Mouse (Mus musculus) urinary bladder, postnatal 14 days (tissue): ENCODE measurements at regions not wholly inside any gene's neighbourhood (a gene's known extent, or its start where the extent isn't known, plus 50 kb on each side); places are given as distances from the start of the nearest gene placed in this dataset.

Experiments used
- DNase-seq: peaks from one replicate; pipeline ENCODE4 v3.0.0; 2021; ENCODE audit warnings: low spot score

DNA sequence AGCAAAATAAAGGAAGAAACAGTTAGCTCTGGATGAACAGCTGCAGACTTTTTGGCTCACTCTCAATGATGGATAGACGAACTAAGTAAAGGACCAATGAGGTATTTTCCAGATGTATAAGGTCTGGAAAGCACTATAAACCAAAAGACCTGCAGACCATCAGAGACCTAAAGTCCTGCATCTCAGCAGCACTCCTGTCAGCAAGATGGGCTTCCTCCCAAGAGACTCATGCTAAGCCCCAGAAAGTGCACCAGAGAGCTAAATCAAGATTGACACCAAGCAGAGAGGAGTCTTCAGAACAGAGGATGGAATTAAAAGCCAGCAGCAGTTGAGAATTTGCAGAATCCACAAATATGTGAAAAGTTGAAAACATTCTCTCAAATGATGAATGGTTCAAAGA, 425.2 kb upstream of the Kdm8 start:
- DNase-seq = no peak

DNA sequence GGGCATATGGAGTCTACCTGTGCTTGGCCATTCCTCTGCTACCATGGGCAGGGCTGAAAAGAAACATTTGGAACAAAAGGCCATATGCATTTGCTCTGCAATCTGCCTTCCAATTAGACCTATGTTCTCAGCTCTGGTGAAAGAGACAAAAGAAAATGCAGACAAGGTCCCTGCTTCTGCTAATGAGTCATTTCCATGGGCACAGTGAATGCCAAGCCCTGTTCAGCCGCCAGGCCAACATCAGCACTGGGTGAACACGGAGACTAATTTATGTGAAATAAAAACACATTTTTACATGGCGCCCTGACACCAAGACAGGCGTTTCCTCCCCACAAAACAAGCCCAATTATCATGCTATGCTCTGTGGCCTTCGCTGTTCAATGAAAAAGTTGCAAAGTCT, 419.5 kb upstream of the Kdm8 start:
- no peak for DNase-seq

DNA sequence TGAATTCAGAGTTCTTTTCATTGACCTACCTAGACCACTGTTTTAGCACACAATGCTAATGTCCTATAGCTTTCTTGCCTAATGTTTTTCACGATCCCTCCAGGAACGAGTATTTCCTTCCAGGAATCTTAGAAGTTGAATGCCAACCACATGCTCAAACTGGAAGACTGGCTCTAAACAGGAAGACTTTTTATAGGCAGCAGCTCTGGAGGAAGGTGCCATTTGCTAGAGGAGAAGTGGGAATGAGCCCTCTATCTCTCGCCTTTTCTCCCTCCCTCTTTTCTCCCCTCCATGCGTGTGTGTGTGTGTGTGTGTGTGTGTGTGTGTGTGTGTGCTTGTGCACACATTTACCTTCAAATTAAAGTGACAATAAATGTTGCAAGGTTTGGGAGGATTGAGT, 410.7 kb upstream of the Kdm8 start:
- DNase-seq = no peak

DNA sequence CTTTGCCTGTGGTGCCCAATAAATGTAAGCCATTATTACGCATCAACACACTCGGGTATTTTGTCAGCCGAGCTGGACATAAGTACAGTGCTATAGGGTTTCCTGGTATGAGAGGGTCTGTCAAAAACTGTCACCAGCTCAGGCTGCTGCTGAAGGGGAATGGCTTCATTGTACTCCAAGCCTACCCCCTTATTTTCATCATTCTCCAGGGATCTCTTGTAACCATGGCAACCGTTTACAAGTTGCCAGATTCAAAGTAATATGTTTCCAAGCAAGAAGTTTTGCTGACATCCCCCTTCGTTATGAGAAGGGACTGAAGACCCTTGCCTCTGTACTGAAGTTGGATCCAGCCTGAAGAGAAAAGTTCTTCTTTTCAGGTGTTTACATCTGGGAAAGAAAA, 410.3 kb upstream of the Kdm8 start:
- DNase-seq = no peak

DNA sequence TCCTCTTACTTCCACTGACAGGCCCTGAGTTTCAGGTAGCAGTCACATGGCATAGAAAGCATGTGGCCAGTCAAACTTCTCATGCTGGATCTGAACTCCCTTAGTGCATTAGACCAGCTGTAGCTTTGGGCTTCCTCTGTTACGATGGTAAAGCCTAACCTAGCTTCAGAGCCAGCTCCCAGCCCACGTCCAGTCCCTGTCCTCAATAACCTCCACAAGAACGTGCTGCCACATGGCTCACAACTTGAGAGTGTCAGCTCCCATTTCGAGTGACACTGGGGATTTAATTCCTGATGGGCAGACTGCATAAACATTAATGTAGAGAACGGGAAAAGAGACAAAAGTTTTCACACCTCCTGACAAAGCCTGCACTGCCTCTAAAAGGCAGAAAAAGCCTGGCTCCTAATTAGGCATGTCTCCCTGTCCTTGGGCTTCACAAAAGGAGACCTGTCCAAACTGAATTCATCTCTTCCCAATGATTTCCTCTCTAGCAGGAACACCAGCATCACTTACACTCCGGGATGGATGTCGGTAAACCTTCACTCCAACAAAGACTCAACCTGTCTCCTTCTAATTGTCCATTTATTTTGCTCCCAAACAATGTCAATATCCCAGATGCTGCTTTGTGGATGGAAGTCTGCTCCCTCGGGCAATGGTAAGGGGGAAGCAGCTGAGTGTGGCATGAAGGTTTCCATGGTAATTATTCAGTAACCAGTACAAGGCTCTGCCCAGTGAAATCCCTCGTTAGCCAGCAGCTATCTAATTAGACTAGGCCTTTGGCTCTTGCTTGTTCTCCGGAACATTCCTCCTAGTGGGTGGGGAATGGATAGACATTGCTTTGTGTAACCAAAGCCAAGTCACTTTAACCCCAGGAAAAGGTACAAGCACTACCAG, 408.1 kb upstream of the Kdm8 start:
- no peak for DNase-seq

DNA sequence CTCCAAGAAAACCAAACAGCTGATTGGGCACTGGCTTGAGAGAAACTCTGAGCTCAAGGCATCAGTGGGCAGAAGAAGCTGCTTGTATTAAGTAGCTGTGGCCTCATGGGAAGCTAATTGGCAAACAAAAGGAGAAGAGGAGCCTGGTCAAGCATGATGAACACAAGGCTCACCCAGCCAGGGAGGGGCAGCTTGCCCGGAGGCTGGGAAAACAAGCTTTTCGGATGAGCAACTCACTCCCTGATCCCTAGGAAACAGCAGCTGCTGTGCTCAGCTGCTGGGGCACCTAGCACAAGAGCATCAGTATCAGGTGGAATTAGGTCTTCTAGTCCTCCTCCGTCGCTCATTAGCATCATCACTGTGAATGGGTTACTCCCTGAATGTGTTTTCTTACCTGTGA, 405.6 kb upstream of the Kdm8 start:
- no peak for DNase-seq

DNA sequence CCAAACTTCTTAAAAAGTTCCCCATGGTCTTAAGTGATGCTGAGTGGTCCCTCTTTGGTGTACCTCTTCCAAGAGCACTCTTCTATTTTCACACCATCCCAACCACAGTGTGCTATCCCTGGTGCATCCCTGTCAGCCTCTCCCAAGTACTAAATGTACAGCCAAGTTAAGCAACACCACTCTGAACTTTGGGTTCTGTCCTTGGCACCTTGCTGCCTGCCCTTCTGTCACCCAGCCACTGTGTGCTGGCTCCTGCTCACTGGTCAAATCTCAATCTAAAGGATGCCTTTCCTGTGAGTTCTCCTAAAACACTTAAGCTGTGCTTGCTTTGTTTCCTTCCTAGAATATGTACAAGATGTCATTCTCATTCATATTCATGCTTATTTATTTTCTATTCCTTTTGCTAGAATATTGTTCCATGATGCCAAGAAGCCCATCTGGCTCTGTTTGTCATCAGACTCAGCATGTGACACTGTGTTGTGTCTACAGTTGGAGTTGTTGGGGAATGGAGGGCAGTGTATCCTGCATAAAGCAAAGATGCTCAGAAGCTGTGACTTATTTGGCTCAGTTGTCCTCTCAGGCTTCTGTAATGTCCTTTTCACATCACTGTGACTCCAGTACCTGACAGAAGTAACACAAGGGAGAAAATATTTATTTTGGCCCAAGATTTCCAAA, 388.4 kb upstream of the Kdm8 start:
- no peak for DNase-seq

DNA sequence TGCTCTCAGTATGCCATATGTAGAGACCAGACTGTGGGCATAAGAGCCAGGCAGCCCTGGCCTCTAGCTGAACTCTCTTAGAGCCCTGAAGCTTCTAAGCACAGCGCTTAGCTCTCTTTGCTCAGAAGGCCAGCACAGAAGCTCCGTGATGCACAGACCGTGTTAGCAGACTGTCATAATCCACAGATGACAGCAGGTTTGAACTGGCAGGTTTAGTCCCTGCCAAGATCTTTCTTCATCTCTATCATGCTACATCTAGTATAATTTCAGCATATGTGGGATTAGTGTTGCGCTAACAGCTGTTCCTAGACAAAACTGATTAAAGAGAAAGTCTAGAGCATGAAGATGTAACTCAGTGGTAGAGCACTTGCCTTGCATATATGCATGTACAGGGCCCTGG, 342.0 kb upstream of the Kdm8 start:
- DNase-seq = no peak

DNA sequence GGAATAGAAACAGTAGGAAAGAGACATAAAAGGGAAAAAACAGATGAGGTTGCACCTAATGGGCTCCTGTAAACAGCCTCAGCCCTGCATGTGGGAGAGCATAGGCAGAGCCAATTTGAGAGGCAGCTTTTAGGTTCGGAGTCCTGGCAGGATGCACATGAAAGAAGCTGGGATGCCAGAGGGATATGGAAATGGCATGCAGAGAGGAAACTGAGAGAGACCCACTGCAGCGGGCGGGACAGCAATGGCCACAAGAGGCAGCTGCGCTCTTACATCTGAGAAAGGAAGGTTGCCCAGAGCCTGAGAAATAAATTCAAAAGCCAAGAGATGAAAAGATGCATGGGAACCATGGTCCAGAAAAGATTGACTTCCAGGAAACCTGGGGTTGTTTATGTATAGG, 340.5 kb upstream of the Kdm8 start:
- no peak for DNase-seq

DNA sequence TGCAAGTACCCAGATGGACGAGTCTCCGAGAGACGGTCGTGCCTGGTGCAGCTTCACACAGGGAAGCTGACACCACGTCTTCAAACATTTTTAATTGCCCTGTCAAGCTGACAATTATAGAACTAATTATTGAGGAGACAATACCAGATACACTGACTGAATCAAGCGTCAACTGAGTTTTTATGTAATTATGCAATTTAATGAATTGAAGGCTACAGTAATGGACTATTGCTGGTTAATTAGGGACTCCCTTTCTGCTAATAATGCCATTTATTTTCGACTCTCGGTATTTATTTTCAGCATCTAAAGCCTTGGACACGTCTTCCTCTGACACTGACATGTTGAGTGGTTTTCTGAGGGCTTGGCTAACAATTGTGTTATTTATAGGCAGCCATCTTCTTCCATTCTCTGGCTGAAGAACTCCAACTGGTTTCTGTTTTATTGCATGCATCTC, 331.6 kb upstream of the Kdm8 start:
- DNase-seq = no peak

DNA sequence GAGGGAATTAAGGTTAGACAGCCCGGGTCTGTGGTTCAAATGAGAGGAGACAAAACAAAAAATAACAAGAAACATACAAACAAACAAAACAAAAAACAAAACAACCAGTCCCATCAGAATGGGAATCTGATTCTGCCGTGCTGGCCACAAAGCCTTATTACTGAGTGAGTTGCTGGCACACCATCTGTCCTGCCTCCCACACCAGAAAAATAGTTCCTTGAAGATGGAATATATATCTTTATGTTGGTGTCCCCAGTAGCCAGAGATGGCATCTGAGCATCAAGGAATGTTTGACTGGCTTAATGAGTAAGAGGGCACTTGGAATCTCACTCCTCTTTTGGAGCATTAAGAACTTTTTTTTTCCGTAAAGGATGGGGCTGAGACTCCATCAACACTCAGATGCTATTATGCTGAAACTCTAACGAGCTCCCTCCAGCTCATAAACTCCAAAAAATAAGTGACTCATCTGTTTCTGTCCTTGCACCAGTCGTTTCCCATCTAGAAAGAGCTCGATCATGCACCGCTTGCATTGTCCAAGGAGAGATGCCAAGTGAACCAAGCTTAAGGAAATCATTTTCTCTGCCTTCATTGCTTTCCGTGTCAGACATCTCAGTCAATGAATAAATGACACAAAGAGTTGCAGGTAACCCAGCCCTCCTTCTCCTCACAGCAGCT, 329.0 kb upstream of the Kdm8 start:
- DNase-seq = no peak

DNA sequence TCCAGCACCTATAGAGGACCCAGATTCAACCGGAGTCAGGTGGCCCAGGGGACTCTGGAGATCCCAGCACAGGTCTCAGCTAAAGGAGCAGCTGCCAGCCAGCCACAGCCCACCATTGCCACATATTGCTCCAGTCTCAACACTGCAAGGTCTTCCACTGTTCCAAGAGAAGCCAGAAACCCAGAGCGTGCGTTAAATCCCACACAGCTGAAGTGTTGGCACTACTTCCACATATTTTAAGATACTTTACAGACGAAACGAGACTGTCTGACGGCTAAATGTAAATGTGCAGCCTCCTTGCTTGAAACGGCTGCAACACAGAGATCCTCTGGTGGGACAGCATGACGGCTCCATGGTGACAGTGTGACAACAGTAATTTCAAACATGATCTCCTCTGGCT, 327.3 kb upstream of the Kdm8 start:
- no peak for DNase-seq

DNA sequence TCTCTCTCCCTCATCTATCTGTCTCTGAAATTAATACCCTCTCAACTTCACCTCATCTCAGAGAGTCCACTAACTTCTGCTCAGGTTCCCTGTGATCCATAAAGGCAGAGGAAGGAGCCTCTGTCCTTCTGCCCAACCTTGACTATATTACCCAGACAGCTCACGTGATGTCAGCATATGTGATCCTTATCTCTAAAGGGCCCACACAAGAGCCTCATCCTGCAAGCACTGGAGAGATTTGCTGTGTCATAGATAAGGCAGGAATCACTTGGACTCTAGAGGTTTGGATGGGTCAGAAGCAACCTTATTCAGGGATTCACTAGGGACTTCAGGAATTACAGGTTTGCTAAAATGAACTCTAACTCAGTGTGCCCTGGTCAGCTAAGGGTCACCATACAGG, 315.3 kb upstream of the Kdm8 start:
- DNase-seq = no peak

DNA sequence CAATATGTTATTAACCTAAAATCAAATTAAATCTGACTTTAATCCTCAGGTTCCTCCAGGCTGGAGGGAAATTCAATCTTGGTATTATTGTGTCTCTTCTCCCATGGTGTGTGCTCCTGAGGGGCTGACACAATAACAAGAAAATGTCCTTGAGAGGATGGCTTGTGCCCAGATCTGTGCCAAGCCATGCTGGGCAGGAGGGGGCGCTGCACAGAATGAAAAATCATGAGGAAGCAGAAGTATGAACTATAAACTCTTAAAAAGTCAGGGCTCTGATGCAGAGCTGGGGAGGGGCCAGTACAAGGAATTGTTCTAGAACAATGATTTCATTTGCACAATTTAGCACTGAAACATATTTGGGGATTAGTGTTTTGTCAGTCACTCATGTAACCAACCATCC, 312.5 kb upstream of the Kdm8 start:
- DNase-seq = no peak

DNA sequence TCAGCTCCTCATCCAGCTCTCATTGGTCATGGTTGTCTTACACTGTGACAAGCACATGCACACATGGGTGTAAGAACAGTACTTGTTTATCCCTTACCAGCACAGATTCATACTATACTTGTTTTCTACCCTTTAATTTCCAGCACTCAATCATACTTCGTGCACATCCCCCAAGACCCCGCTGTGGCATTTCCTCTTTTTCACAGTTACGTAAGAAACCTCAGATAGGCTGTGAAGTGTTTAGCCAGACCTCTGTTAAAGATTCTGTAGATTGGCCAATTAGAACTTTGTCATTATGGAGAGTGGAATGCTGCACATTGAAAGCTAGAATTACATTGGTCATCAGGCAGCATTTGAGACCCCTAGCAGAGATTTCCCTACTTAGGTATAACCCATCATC, 305.9 kb upstream of the Kdm8 start:
- DNase-seq = no peak

DNA sequence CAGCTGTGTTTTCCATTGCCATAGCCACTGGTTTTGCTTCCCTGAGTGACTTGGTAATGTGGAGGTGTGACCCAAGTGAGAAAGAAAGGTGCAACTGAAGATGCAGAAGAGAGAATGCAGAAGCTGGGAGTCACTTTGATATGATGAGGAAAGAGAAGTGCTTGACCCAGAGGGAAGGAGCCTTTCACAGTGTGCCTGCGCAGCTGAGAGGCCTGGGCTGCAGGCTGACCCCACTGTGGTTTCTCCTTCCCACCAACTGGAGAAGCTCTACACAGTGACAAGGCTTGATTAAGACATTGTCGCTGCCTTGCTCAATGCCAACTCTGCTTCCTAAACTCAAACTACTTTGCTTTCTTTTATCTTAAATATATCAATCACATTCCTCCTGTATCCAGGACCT, 305.3 kb upstream of the Kdm8 start:
- DNase-seq = no peak

DNA sequence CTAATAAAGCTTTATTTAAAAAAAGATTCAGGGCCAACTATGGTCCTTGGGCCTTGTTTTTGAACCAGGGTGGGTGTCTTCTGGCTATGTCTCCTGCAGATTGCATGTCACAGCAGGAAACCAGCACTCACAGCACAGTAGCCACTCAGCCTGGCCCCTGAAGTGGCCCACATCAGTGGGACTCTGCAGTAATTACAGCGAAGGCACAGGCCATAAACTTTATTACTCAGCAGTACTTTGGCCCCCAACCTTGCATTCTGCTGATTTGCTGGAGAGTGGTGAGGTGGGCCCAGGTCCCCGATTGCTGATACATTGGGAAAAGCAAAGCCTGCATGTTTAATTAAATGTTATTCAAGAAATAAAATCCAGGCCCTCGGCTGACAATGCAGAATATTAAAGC, 303.6 kb upstream of the Kdm8 start:
- no peak for DNase-seq

DNA sequence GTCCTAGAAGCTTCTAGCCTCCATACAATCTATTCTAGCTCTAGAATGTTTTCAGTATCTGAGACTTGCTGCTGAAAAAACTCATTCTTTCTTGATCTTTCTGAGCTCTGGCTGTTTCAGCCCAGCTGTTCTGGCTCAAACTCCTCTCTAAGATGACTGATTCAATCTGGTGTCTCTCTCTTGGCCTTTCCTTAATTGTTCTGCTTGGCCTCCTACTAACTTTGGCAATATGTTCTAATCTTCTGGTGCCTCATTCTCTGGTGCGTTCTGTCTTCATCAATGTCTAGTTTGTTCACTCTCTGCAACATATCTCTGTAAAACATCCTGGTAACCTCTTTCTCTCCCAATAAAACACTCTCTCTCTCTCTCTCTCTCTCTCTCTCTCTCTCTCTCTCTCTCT, 302.6 kb upstream of the Kdm8 start:
- DNase-seq = no peak

DNA sequence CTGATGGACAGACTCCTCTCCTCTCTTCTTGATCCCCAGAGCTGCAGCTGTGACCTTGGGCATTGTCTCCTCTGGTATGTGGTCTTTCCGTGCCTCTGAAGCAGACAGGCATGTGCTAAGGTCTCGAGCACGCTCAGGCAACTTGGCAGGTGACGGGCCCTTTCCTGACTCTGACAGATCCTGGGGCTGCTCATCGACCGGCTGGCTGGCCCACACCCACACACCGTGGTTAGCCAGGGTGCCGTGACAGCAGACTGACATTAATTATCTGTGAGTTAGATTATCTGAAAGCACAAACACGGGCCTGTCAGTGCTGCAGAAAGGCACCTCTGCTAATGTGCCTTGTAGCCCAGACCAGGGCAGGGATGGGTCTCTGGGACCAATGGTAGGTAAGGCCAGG, 298.5 kb upstream of the Kdm8 start:
- no peak for DNase-seq

DNA sequence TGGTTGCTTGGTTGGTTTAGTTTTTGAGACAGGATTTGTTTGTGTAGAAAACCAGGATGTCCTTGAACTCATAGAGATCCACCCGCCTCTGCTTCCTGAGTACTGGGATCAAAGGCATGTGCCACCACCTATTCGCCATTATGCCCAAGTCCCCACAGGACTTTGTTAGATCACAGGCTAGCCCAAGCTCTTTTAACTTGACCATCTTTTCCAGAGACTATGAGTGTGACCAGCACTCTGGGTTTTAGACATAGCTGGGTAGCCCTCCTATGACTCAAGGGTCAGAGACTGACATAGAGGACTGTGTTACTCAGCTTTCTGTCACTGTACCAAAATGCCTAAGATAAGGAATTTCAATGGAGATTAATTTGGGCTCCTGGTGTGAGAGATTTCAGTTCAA, 295.3 kb upstream of the Kdm8 start:
- DNase-seq = no peak

DNA sequence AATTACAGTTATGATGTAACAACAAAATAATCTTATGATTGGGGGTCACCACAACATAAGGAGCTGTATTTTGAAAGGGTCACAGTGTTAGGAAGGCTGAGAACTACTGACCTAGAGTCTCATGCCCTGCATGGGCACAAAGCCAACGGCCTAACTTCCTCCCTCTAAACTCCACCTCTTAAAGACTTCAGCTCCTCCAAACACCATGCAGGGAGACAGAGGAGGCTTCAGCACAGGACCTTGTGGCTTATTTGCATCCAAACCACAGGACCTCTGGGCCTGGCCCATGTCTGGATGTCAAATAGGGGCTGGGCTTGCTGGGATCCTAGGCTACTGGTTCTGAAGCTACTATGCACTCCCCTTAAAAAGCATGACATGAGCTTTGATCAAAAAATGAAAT, 294.7 kb upstream of the Kdm8 start:
- DNase-seq = no peak

DNA sequence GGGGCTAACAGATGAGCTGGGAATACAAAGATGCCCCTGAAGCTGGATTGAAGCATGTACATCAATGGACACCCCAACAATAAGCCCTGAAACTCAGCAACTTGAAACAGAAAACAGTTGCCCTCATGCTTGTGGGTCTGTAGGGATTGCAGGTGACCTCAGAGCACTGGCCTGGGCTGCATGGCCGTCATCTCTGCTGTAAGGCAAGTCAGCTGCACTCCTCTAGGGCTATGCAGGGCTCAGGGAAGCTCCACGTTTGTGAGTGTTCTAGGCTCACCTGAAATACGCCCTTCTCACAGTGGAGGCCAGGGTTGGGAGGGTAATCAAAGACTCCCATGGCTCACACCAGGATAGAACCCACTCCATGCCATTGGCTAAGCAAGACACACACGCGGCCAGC, 292.2 kb upstream of the Kdm8 start:
- no peak for DNase-seq

DNA sequence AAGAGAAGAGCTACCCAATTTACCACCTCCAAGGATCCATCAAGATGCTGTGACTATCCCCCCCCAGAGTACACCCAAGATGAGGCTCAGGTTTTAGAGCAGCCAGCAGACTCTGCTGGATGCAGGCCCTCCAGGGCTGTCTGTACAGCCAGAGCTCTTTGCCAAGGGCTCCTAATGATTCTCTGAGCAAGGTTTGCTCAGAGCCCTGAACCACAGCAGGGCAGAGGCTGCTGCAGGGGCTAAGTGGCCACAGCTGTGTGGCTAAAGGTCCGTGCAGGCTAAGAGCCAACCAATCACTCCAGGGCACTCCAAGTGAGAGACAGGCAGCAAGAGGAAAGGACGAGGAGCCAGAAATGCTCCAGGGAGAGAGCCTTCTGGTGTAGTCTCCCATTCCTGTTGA, 289.2 kb upstream of the Kdm8 start:
- DNase-seq = no peak
